Mouse (Mus musculus): ENCODE data around the gene Stard13. TPM values are rescaled to one million over a fixed set of nuclear protein-coding genes. Genes with fewer than 3 reads are reported as not detected.

Stard13 gene
- polyA plus RNA-seq, 1 experiment, result 24.8 TPM

GRCm38 (mm10) chr5:151022026-151022425, 211.6 kb downstream of the Stard13 start:
- DNase-seq (ENCODE audit: low spot score), result no peak

- DNase-seq (ENCODE audit: low spot score), result no peak
Observed at GRCm38 (mm10) chr5:151020831-151021230, 212.8 kb downstream of the Stard13 start.

- DNase-seq (ENCODE audit: low spot score), result no peak
Observed at GRCm38 (mm10) chr5:151020031-151020820, 213.4 kb downstream of the Stard13 start.

- no peak for DNase-seq (ENCODE audit: low spot score)
Observed at GRCm38 (mm10) chr5:151018959-151019358, 214.7 kb downstream of the Stard13 start.

GRCm38 (mm10) chr5:151018450-151018849, 215.2 kb downstream of the Stard13 start:
- DNase-seq (ENCODE audit: low spot score), result no peak

GRCm38 (mm10) chr5:151004216-151004755, 229.3 kb downstream of the Stard13 start:
- DNase-seq (ENCODE audit: low spot score), result no peak

GRCm38 (mm10) chr5:151002051-151002450, 231.6 kb downstream of the Stard13 start:
- DNase-seq (ENCODE audit: low spot score), result no peak

GRCm38 (mm10) chr5:151001111-151001510, 232.5 kb downstream of the Stard13 start:
- no peak for DNase-seq (ENCODE audit: low spot score)

- no peak for DNase-seq (ENCODE audit: low spot score)
Observed at GRCm38 (mm10) chr5:150996586-150996985, 237.1 kb downstream of the Stard13 start.

- no peak for DNase-seq (ENCODE audit: low spot score)
Observed at GRCm38 (mm10) chr5:150994096-150994495, 239.5 kb downstream of the Stard13 start.

Other genes with a start within 250 kb of the Stard13 start
- 1.2 and 2.4 TPM in 2 replicates for gene Gm42906, start 194.3 kb upstream of the Stard13 start, polyA plus RNA-seq (2012; rRNA removed)